Mouse (Mus musculus): ENCODE measurements around the gene Foxo4. TPM values are rescaled to one million over a fixed set of nuclear protein-coding genes. Genes with fewer than 3 reads are reported as not detected.

The Foxo4 gene
- total RNA-seq, 2 experiments from 2014 or later: 30.7 to 35.0 TPM

- intact Hi-C loops (cut with DNase I): no loop called here
Observed at GRCm38 (mm10) chrX:101288432-101288831, 34.1 kb downstream of the Foxo4 start.

GRCm38 (mm10) chrX:101289037-101289436, 34.7 kb downstream of the Foxo4 start:
- intact Hi-C loops (cut with DNase I): no loop called here

More at GRCm38 (mm10) chrX:101288432-101288831, 34.1 kb downstream of the Foxo4 start:
- DNase-seq: no peak

GRCm38 (mm10) chrX:101290111-101290510, 35.8 kb downstream of the Foxo4 start:
- intact Hi-C loops (cut with DNase I): no loop called here
- no peak for DNase-seq

More at GRCm38 (mm10) chrX:101289037-101289436, 34.7 kb downstream of the Foxo4 start:
- DNase-seq: no peak

GRCm38 (mm10) chrX:101299055-101299454, 44.7 kb downstream of the Foxo4 start, which contains the start of gene Nlgn3:
Nlgn3 (plus strand) TSS chrX:101299168.
- no peak for DNase-seq
- intact Hi-C loops (cut with DNase I): no loop called here

- intact Hi-C loops (cut with DNase I): no loop called here
- DNase-seq: no peak
Observed at GRCm38 (mm10) chrX:101299473-101300426, 45.4 kb downstream of the Foxo4 start.

GRCm38 (mm10) chrX:101300427-101301030, 46.2 kb downstream of the Foxo4 start:
- DNase-seq: peak in 1 of 2 experiments; percentile 18

GRCm38 (mm10) chrX:101301654-101302053, 47.3 kb downstream of the Foxo4 start:
- DNase-seq: no peak
- intact Hi-C loops (cut with DNase I): no loop called here

More at GRCm38 (mm10) chrX:101300427-101301030, 46.2 kb downstream of the Foxo4 start:
- intact Hi-C loops (cut with DNase I): no loop called here

- intact Hi-C loops (cut with DNase I): no loop called here
- no peak for DNase-seq
Observed at GRCm38 (mm10) chrX:101304646-101305045, 50.3 kb downstream of the Foxo4 start.

- DNase-seq: no peak
- intact Hi-C loops (cut with DNase I): no loop called here
Observed at GRCm38 (mm10) chrX:101309299-101309698, 55.0 kb downstream of the Foxo4 start.

Other genes starting within 250 kb of the Foxo4 start
- gene Tex11, start 194.9 kb upstream of the Foxo4 start, total RNA-seq (2021): under 1 TPM; 0.35 to 0.53 TPM
- gene Slc7a3, start 168.5 kb upstream of the Foxo4 start, total RNA-seq (2021): not detected
- 10 to 100 TPM; 46.9 to 48.0 TPM for gene Snx12, start 32.0 kb upstream of the Foxo4 start, total RNA-seq (2021)
- under 1 TPM; 0.36 to 0.62 TPM for gene Gm614, start 9.5 kb downstream of the Foxo4 start, total RNA-seq (2021)
- 10 to 100 TPM; 16.8 to 21.4 TPM for gene Il2rg, start 13.7 kb downstream of the Foxo4 start, total RNA-seq (2021)
- gene Gm20489, start 14.5 kb downstream of the Foxo4 start, total RNA-seq (2021): not detected
- gene Med12, start 19.5 kb downstream of the Foxo4 start, total RNA-seq (2021): 10 to 100 TPM; 26.8 to 29.4 TPM
- gene Nlgn3, start 44.6 kb downstream of the Foxo4 start, total RNA-seq (2021): under 1 TPM; 0.77 to 0.86 TPM
- gene Gjb1, start 121.8 kb downstream of the Foxo4 start, total RNA-seq (2021): not detected
- 10 to 100 TPM; 23.7 to 31.0 TPM for gene Zmym3, start 166.3 kb downstream of the Foxo4 start, total RNA-seq (2021)
- gene Nono, start 174.8 kb downstream of the Foxo4 start, total RNA-seq (2021): 100 to 1,000 TPM; 134 to 135 TPM
- 100 to 1,000 TPM; 180 to 204 TPM for gene Itgb1bp2, start 194.6 kb downstream of the Foxo4 start, total RNA-seq (2021)

Measured in heart, postnatal 10 days (tissue).